Mouse (Mus musculus): Measurements from ENCODE around the gene Hspa1b. TPM values are rescaled to one million over a fixed set of nuclear protein-coding genes. Genes with fewer than 3 reads are reported as not detected.
"Not testable (repeated sequence)": the region's sequence is repeated elsewhere in the genome, so short reads cannot be mapped to it uniquely, and the experiment has no call there.

Gene Hspa1b
- total RNA-seq, 2 experiments from 2014 or later: 14.9 to 23.0 TPM

DNA sequence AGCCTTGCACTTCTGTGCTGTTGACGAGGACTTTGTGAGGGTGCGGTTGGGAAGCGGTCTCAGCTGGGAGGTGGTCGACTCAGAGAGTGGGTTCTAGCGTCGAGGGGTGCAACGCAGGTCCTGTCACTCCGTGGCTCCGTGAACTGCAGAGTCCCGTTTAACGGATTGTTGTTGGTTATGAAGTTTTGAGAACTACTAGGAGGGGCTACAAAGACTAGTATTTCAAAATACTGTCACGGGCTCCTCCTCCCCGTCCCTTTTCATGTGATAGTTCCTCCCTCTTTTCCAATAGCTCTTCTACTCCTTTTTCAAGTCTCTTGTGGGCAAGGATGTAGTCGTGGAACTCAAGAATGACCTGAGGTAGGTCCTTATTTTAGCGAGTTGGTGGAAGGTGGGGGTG is 23.3 kb upstream of the Hspa1b start:
- peak; percentile 16 for ATAC-seq (ENCODE audit: poor library complexity, severe bottlenecking)

DNA sequence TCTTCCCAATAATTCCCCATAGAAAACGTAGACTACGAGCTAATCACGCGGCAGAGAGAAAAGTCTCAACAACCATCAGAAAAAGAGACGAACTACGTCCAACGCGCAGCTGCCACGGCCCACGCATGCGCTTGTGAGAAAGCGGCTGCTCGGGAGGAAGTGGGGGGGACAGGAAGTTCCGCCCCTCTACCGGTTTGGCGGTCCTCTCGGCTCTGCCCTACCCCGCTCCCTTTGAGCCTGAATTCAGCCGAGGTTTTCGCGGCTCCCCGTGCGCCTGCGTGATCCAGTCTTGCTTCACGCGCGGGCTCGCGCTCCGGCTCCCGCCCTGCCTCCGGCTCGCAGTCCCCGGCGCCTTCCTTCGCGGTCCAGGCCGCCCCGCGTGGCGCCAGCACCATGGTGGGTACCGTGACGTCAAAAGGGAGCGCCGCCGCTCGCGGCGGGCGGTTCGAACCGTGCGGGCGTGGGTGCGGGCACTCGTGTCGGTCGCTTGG is 22.7 kb upstream of the Hspa1b start, which contains the start of gene Lsm2:
Gene Lsm2, plus strand, starts transcription at position 173 of the 491 bp plus-strand sequence.
- ATAC-seq (ENCODE audit: poor library complexity, severe bottlenecking): peak; percentile 87

DNA sequence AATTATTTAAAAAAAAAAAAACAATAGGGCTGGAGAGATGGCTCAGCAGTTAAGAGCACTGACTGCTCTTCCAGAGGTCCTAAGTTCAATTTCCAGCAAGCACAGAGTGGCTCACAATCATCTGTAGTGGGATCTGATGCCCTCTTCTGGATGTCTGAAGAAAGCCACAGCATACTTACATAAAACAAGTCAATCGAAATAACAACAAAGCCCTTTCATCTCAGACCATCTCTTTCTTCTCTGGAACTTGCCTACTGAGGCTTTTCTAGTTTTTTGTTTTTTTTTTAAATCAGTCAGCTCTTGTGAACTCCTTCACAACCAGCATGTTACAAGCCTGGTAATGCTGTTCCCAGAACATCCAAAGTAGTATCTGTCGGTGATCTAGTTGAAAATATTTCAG is 21.6 kb upstream of the Hspa1b start:
- ATAC-seq (ENCODE audit: poor library complexity, severe bottlenecking): no peak

DNA sequence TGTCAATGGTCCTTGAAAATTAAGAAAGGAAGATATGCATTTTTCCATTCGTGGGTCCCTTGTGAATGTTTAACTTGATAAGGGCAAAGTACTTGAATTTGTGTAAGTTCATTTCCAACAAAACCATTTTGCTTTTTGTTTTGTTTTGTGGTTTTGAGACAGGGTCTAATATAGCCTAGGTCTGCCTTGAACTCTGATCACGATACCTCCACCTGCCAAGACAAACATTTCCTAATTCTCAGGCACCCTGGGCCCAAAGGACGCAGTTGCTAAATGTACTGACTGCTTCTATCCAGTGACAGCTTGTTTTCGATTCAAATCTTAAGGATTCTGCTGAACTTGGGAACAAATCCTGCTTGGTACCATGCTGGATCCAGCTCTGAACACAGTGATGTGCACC is 20.6 kb upstream of the Hspa1b start:
- no peak for ATAC-seq (ENCODE audit: poor library complexity, severe bottlenecking)

DNA sequence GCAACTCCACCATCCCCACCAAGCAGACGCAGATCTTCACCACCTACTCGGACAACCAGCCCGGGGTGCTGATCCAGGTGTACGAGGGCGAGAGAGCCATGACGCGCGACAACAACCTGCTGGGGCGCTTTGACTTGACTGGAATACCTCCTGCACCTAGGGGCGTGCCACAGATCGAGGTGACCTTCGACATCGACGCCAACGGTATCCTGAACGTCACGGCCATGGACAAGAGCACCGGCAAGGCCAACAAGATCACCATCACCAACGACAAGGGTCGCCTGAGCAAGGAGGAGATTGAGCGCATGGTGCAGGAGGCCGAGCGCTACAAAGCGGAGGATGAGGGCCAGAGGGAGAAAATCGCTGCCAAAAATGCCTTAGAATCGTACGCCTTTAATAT is 19.2 kb upstream of the Hspa1b start:
- no peak for ATAC-seq (ENCODE audit: poor library complexity, severe bottlenecking)

DNA sequence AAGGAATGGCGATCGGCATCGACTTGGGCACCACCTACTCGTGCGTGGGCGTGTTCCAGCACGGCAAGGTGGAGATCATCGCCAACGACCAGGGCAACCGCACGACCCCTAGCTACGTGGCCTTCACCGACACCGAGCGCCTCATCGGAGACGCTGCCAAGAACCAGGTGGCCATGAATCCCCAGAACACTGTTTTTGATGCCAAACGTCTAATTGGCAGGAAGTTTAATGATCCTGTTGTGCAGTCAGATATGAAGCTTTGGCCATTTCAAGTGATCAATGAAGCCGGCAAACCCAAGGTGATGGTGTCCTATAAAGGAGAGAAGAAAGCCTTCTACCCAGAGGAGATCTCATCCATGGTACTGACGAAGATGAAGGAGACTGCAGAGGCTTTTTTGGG is 18.0 kb upstream of the Hspa1b start:
- ATAC-seq (ENCODE audit: poor library complexity, severe bottlenecking): no peak

DNA sequence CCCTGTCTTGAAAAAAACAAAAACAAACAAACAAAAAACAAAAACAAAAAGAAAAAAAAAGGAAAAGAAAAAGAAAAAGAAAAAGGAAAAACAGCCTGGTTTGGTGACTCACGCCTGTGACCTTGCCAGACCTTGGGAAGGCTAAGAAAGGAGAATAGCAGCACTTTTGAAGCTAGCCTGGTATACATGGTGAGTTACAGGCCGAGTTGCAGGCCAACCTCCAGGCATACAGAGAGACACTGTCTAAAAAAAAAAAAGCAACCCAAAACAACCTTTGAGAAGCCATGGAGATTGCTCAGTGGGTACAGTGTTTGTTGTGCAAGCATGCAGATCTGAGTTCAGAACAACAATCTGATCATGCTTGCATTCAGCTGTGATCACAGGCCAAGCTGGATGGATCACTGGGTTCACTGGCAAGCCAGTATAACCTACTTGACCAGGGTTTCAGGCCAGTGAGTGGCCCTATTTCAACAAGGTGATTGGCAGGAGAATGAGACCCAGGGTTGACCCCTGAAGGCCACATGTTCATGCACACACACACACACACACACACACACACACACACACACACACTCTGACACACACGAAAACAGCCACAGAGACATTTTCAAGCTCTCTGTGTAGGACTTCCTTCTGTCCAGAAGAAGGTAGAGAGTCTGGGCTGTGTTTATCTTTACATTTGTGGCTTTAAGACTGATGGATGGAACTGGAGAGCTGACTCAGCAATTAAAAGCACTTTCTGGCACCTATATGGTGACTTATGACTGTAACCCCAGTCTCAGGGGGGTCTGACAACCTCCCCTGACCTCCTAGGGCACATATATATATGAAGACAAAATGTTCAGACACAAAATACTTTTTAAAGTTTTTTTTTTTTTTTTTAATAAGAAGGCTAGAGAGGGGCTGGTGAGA is 16.8 kb upstream of the Hspa1b start:
- ATAC-seq (ENCODE audit: poor library complexity, severe bottlenecking): no peak

DNA sequence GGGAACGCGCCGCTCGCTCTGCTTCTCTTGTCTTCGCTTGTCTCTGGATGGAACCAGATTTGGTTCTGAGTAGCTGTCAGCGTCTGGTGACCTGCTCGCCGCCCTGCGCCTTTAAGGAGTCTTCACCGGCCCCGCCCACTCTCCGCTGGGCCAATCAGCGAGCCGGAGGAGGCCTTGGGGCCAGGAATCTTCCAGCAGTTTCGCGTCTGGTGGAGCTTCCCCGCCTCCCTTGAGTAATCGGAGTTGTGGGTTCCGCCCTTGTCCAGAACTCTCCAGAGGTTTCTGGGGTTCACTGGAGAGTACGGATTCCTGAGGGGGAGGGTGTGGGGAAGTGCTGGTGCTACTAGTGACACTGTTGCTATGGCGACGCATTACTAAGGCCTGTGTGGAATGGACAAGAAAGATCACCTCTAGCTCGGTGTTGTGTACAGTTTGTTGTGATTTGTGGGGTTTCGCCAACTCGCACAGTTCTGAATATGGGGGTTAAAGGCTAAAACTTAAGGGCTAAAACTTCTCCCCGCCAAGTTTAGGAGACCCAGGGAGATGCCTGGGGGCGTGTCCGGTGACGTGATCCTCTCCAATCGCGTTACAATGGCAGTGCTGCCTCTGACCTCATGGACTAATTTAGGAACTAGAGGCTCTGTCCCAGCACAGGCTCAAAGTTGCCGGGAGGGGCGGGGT is 13.2 kb upstream of the Hspa1b start, which contains the start of the genes Hspa1a and Hspa1l:
Gene Hspa1a, minus strand, starts transcription at position 88 of the 681 bp plus-strand sequence.
Gene Hspa1l, plus strand, starts transcription at position 635 of the 681 bp plus-strand sequence.
- peak; percentile 95 for ATAC-seq (ENCODE audit: poor library complexity, severe bottlenecking)

DNA sequence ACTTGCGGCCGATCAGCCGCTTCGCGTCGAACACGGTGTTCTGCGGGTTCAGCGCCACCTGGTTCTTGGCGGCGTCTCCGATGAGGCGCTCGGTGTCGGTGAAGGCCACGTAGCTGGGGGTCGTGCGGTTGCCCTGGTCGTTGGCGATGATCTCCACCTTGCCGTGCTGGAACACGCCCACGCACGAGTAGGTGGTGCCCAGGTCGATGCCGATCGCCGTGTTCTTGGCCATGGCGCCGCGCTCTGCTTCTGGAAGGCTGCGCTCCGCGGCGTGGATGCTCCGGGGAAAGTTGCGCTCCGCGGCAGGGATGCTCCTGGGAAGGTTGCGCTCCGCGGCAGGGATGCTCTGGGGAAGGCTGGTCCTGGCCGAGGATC is 12.6 kb upstream of the Hspa1b start:
- ATAC-seq (ENCODE audit: poor library complexity, severe bottlenecking): peak; percentile 23

DNA sequence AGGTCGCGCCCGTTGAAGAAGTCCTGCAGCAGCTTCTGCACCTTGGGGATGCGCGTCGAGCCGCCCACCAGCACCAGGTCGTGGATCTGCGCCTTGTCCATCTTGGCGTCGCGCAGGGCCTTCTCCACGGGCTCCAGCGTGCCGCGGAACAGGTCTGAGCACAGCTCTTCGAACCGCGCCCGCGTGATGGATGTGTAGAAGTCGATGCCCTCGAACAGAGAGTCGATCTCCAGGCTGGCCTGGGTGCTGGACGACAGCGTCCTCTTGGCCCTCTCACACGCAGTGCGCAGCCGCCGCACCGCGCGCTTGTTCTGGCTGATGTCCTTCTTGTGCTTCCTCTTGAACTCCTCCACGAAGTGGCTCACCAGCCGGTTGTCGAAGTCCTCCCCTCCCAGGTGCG is 11.8 kb upstream of the Hspa1b start:
- not testable (repeated sequence) for ATAC-seq (ENCODE audit: poor library complexity, severe bottlenecking)

DNA sequence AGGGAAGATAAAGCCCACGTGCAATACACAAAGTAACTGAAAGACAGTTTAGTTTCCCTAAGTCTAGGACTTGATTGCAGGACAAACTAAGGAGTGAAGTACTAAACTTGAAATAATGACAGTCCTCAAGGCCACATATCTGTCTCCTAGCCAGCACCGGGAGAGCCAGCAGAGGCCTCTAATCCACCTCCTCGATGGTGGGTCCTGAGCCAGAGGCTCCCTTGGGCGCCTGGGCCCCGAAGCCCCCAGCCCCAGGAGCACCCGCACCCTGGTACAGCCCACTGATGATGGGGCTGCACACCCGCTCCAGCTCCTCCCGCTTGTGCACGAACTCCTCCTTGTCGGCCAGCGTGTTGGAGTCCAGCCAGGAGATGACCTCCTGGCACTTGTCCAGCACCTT is 10.8 kb upstream of the Hspa1b start, which contains the start of gene Gm20481:
Gene Gm20481, plus strand, starts transcription at position 91 of the 400 bp plus-strand sequence.
- ATAC-seq (ENCODE audit: poor library complexity, severe bottlenecking): not testable (repeated sequence)

DNA sequence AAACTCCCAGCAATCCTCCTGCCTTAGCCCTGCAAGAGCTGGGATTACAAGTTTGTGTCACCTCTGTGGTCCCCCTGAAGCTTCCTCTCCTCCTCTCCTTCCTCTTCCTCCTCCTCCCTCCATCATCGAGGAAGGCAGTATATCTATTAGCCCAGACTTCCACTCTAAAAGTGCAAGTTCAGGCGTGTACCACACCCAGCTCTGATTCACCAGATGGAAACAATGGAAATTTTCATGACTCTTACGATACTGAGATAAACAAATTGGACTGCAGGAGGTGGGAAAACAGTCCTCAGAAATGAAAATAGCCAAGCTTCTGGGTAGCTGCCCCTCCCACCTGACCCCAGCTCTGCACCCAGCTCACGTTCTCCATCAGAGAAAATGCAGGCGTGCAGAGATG is 6.6 kb upstream of the Hspa1b start:
- no peak for ATAC-seq (ENCODE audit: poor library complexity, severe bottlenecking)

DNA sequence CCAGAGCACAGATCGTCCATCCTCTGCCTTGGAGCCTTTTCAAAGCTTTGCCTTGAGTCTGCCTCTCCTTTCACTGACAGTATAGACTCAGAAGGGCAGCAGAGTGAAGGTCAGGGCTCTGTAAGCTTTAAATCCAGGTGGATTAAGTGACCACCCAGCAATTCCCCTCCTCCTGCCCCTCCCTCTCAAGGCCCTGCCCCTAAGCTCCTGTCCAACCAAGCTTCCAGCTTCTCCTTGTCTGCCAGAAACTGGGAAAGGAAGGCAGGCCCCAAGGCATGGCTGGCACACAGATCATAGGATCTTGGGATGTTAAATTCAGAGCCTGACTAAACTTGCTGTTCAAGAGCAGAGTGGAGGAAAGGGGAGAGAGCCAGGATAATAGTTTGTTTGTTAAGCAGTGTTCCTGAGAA is 5.6 kb upstream of the Hspa1b start:
- no peak for ATAC-seq (ENCODE audit: poor library complexity, severe bottlenecking)

DNA sequence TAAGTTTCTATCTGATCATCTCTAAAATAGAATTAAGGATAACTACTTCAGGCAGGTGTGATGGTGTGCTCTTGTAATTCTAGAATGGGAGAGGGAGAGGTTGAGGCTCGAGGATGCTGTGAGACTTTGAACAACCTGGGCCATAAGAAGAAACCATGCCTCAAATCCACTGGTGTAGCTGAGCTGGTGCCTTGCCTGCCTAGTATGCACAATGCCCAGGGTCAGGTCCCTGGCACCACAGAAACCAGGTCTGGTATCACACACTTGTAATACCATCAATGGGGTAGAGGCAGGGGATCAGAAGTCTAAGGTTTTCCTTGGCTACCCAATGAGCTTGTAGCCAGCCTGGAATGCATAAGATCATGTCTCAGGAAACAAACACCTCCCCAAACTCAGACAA is 3.8 kb upstream of the Hspa1b start:
- ATAC-seq (ENCODE audit: poor library complexity, severe bottlenecking): no peak

DNA sequence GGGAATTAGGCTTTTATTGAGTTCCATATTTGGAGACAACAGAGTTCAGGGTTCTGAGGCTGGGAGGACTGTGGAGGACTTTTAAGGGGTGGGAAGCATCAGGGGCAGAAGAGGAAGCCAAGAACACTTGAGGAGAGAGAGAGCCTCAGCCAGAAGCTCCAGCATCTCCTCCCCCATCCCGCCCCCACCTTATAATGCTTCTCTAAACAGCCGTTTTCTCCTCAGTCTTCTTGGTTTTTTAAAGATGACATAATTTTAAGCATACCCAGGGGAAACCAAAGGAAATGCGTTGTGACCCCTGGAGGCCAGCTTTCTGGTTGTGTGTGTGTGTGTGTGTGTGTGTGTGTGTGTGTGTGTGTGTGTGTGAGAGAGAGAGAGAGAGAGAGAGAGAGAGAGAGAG is 3.1 kb upstream of the Hspa1b start:
- no peak for ATAC-seq (ENCODE audit: poor library complexity, severe bottlenecking)

DNA sequence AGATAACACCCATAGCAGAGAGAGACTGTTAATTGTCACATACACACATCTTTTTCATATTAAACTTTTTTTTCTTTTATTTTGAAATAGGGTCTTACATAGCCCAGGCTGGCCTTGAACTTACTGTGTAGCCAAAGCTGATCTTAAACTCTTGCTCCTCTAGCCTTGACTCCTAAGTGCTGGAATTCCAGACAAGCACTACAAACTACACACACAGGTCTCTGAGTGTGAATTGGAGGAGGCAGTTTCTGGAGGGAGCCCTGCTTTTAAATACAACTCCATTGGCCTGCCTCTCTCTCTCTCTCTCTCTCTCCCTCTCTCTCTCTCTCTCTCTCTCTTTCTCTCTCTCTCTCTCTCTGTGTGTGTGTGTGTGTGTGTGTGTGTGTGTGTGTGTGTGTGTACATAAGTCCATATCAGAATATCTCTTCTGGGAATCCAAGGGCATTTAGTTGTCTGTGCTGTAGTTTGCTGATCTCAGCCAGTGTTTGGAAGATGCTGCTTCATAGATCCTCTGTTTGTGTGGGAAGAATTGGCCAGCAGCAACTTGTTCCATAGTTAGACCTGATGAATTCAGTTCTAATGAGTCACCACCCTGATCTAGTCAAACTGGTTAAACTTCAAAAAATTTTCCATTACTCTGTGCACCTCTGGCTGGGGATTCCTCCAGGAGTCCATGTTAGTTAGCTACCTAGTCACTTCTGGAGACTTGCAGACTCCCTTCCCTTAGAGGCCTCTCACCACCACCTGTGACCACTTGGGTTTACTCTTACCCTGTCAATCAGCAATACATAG is 1.9 kb upstream of the Hspa1b start:
- ATAC-seq (ENCODE audit: poor library complexity, severe bottlenecking): no peak

DNA sequence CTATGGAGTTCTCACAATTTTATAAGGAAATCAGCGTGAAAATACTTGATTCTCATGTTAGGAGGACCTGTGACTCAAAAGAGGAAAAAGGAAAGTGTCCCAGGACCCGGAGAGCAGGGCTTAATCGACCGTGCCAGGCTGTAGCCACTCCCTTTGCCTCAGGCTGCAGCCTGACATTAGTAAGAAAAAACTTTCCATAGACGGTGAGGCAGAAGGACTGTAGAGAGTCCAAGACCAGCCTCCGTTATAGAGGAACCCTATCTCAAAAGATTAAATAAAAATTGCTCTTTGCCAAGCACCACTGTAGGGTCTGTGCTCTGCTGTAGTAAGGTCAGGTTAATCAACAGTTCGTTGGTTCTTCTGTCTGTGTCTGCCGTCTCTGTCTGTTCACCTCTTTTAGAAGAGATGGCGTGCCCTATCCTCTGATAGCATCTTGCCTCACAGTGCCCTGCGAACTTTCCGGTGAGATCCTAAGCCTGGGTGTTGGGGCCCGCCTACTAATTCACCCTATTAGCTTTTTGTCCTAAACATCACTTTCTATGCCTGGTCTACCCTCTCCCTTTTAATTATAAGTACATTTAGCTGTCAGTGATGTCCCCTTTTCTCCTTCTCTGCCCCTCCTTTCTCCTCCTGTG is 960 bp upstream of the Hspa1b start:
- no peak for ATAC-seq (ENCODE audit: poor library complexity, severe bottlenecking)

DNA sequence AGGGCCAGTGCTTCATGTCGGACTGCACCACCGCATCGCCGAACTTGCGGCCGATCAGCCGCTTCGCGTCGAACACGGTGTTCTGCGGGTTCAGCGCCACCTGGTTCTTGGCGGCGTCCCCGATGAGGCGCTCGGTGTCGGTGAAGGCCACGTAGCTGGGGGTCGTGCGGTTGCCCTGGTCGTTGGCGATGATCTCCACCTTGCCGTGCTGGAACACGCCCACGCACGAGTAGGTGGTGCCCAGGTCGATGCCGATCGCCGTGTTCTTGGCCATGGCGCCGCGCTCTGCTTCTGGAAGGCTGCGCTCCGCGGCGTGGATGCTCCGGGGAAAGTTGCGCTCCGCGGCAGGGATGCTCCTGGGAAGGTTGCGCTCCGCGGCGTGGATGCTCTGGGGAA is 306 bp downstream of the Hspa1b start:
- ATAC-seq (ENCODE audit: poor library complexity, severe bottlenecking): not testable (repeated sequence)

DNA sequence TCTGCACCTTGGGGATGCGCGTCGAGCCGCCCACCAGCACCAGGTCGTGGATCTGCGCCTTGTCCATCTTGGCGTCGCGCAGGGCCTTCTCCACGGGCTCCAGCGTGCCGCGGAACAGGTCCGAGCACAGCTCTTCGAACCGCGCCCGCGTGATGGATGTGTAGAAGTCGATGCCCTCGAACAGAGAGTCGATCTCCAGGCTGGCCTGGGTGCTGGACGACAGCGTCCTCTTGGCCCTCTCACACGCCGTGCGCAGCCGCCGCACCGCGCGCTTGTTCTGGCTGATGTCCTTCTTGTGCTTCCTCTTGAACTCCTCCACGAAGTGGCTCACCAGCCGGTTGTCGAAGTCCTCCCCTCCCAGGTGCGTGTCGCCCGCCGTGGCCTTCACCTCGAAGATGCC is 1.1 kb downstream of the Hspa1b start:
- not testable (repeated sequence) for ATAC-seq (ENCODE audit: poor library complexity, severe bottlenecking)

DNA sequence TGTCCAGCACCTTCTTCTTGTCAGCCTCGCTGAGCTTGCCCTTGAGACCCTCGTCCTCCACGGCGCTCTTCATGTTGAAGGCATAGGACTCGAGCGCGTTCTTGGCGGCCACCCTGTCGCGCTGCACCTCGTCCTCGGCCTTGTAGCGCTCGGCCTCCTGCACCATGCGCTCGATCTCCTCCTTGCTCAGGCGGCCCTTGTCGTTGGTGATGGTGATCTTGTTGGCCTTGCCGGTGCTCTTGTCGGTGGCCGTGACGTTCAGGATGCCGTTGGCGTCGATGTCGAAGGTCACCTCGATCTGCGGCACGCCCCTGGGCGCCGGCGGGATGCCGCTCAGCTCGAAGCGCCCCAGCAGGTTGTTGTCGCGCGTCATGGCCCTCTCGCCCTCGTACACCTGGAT is 1.7 kb downstream of the Hspa1b start:
- ATAC-seq (ENCODE audit: poor library complexity, severe bottlenecking): not testable (repeated sequence)

Data from megakaryocyte, adult 5-6 weeks (primary cell).